Mouse (Mus musculus) intestine, embryonic 16.5 days (tissue): ENCODE measurements around the gene Myof. TPM values are rescaled to one million over a fixed set of nuclear protein-coding genes. Genes with fewer than 3 reads are reported as not detected.

Source experiments
- ATAC-seq: fragments of 200-750 bp; cut with Nextera tagmentation; 2 replicates; pipeline ENCODE4 v1.8.0; 2017; ENCODE audit warnings: moderate TSS enrichment, moderate library complexity
- H3K27ac ChIP-seq: fragments of 300-500 bp; sonication (generic); 2 replicates; pipeline ENCODE4 v1.5.1; 2014; ENCODE audit warnings: mild to moderate bottlenecking, low read length
- H3K27me3 ChIP-seq: fragments of 300-500 bp; sonication (generic); replicated peaks from 2 replicates; pipeline ENCODE4 v1.6.1; 2014; ENCODE audit warnings: low read length, control low read depth, mixed read lengths; ENCODE audit not compliant: control insufficient read depth, insufficient read depth
- H3K36me3 ChIP-seq: fragments of 300-500 bp; sonication (generic); 2 replicates; pipeline ENCODE4 v1.6.1; 2014; ENCODE audit warnings: low read length, control low read depth; ENCODE audit not compliant: control insufficient read depth, insufficient read depth
- H3K4me1 ChIP-seq: fragments of 300-500 bp; sonication (generic); 2 replicates; pipeline ENCODE4 v1.6.1; 2014; ENCODE audit warnings: low read length, control low read depth, mixed read lengths; ENCODE audit not compliant: control insufficient read depth, insufficient read depth
- H3K4me2 ChIP-seq: fragments of 300-500 bp; sonication (generic); 2 replicates; pipeline ENCODE4 v1.6.1; 2014; ENCODE audit warnings: low read depth, low read length, control low read depth
- H3K4me3 ChIP-seq: fragments of 300-500 bp; sonication (generic); 2 replicates; pipeline ENCODE4 v1.5.1; 2014; ENCODE audit warnings: mild to moderate bottlenecking, low read length
- H3K9ac ChIP-seq: fragments of 300-500 bp; sonication (generic); 2 replicates; pipeline ENCODE4 v1.6.1; 2014; ENCODE audit warnings: low read depth, low read length
- H3K9me3 ChIP-seq: fragments of 300-500 bp; sonication (generic); 2 replicates; pipeline ENCODE4 v1.6.1; 2016; ENCODE audit warnings: low read length, control low read depth; ENCODE audit not compliant: control insufficient read depth
- WGBS: fragments of 180-500 bp; shearing (Covaris S2); extraction: QIAGEN DNeasy Blood & Tissue Kit; methylation state at CpG from one replicate; pipeline ENCODE4 v1.1.7; 2014; 5-methylcytosine and 5-hydroxymethylcytosine counted together
- polyA plus RNA-seq: library from polyadenylated mRNA; unstranded; fragments of >200 nt; fragmentation: Nextera tagmentation; extraction: Ambion mirVana; gene quantifications from 2 replicates; pipeline ENCODE4 v1.2.1, GENCODE M21; 2015

Gene Myof
- polyA plus RNA-seq, 1 experiment from 2014 or later: 6.5 TPM

DNA sequence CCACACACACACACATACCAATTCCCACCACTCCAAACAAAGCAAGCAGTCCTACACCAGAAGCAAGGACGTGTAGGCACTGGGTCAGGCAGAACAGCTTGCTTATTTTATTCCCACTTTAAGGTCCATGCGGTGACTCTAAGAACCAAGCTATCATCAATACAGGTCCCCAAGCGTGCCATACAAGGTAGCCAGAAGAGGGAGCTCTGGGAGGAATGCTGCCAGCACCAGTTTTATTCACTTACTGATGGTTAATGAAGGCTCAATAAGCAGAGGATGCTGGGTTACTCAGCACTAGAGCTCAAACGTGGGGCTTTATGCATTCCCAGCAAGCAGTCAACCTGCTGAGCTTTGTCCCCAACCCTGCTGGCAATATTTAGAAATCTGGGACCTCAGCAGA, 96.7 kb downstream of the Myof start:
- Histone ChIP-seq H3K27ac (no peak overlapping the region), H3K9me3 (no peaks in the 10 kb centered on the region), H3K27me3 (no peaks in the 10 kb centered on the region), H3K4me2 (no peak overlapping the region), H3K4me1 (no peaks in the 10 kb centered on the region), H3K9ac (no peak overlapping the region), H3K36me3 (no peaks in the 10 kb centered on the region), H3K4me3 (no peak overlapping the region)
- WGBS: 21% methylated on average over 4 of the region's 4 CpGs
- ATAC-seq: no peak

- ATAC-seq: no peak
- H3K4me1 ChIP-seq: no peaks in the 10 kb centered on the region
- no peak overlapping the region for H3K4me2 ChIP-seq
- H3K9me3 ChIP-seq: no peaks in the 10 kb centered on the region
- 64% methylated on average over 8 of the region's 8 CpGs for WGBS
- no peak overlapping the region for H3K27ac ChIP-seq
- no peak overlapping the region for H3K4me3 ChIP-seq
- H3K27me3 ChIP-seq: no peaks in the 10 kb centered on the region
- H3K9ac ChIP-seq: no peak overlapping the region
- no peaks in the 10 kb centered on the region for H3K36me3 ChIP-seq
Measured at GRCm38 (mm10) chr19:37946053-37946452, 97.3 kb downstream of the Myof start.

- H3K27ac ChIP-seq: no peak overlapping the region
- no peaks in the 10 kb centered on the region for H3K9me3 ChIP-seq
- no peak overlapping the region for H3K4me2 ChIP-seq
- H3K9ac ChIP-seq: no peak overlapping the region
- 86% methylated on average over 10 of the region's 10 CpGs for WGBS
- H3K36me3 ChIP-seq: no peaks in the 10 kb centered on the region
- no peaks in the 10 kb centered on the region for H3K27me3 ChIP-seq
- no peaks in the 10 kb centered on the region for H3K4me1 ChIP-seq
- H3K4me3 ChIP-seq: no peak overlapping the region
- ATAC-seq: no peak
Measured at GRCm38 (mm10) chr19:37939203-37939602, 104.2 kb downstream of the Myof start.

GRCm38 (mm10) chr19:37937092-37937491, 106.3 kb downstream of the Myof start:
- H3K27ac ChIP-seq: no peak overlapping the region
- no peak overlapping the region for H3K9ac ChIP-seq
- no peaks in the 10 kb centered on the region for H3K4me1 ChIP-seq
- H3K9me3 ChIP-seq: no peaks in the 10 kb centered on the region
- ATAC-seq: no peak
- no peak overlapping the region for H3K4me2 ChIP-seq
- H3K4me3 ChIP-seq: no peak overlapping the region
- no peaks in the 10 kb centered on the region for H3K27me3 ChIP-seq
- H3K36me3 ChIP-seq: no peaks in the 10 kb centered on the region

- no peak for ATAC-seq
- no peak overlapping the region for H3K9ac ChIP-seq
- no peaks in the 10 kb centered on the region for H3K9me3 ChIP-seq
- H3K27ac ChIP-seq: no peak overlapping the region
- H3K27me3 ChIP-seq: no peaks in the 10 kb centered on the region
- no peaks in the 10 kb centered on the region for H3K36me3 ChIP-seq
- 86% methylated on average over 6 of the region's 6 CpGs for WGBS
- H3K4me2 ChIP-seq: no peak overlapping the region
- H3K4me1 ChIP-seq: no peaks in the 10 kb centered on the region
- H3K4me3 ChIP-seq: no peak overlapping the region
Measured at GRCm38 (mm10) chr19:37934640-37935039, 108.7 kb downstream of the Myof start.

- Histone ChIP-seq H3K4me1 (no peaks in the 10 kb centered on the region), H3K27me3 (no peaks in the 10 kb centered on the region), H3K9ac (no peak overlapping the region), H3K36me3 (no peaks in the 10 kb centered on the region), H3K4me2 (no peak overlapping the region), H3K27ac (no peak overlapping the region), H3K9me3 (no peaks in the 10 kb centered on the region), H3K4me3 (no peak overlapping the region)
- 97% methylated on average over 2 of the region's 2 CpGs for WGBS
- ATAC-seq: no peak
Measured at GRCm38 (mm10) chr19:37932198-37932597, 111.2 kb downstream of the Myof start.

GRCm38 (mm10) chr19:37927911-37928310, 115.5 kb downstream of the Myof start:
- H3K27ac ChIP-seq: no peak overlapping the region
- no peak for ATAC-seq

GRCm38 (mm10) chr19:37925323-37925722, 118.1 kb downstream of the Myof start:
- no peak for ATAC-seq
- Histone ChIP-seq H3K9me3 (no peaks in the 10 kb centered on the region), H3K4me2 (no peak overlapping the region), H3K9ac (no peak overlapping the region), H3K4me3 (no peak overlapping the region), H3K36me3 (no peaks in the 10 kb centered on the region), H3K27ac (no peak overlapping the region), H3K4me1 (no peaks in the 10 kb centered on the region), H3K27me3 (no peaks in the 10 kb centered on the region)
- WGBS: 89% methylated on average over 3 of the region's 3 CpGs

More at GRCm38 (mm10) chr19:37927911-37928310, 115.5 kb downstream of the Myof start:
- Histone ChIP-seq H3K9me3 (no peaks in the 10 kb centered on the region), H3K4me2 (no peak overlapping the region), H3K9ac (no peak overlapping the region), H3K4me1 (no peaks in the 10 kb centered on the region), H3K36me3 (no peaks in the 10 kb centered on the region), H3K27me3 (no peaks in the 10 kb centered on the region), H3K4me3 (no peak overlapping the region)
- 85% methylated on average over 7 of the region's 7 CpGs for WGBS

- H3K9ac ChIP-seq: no peak overlapping the region
- no peaks in the 10 kb centered on the region for H3K4me1 ChIP-seq
- H3K9me3 ChIP-seq: no peaks in the 10 kb centered on the region
- H3K36me3 ChIP-seq: no peaks in the 10 kb centered on the region
- WGBS: 62% methylated on average over 3 of the region's 3 CpGs
- H3K27me3 ChIP-seq: no peaks in the 10 kb centered on the region
- no peak overlapping the region for H3K27ac ChIP-seq
- no peak for ATAC-seq
- H3K4me3 ChIP-seq: no peak overlapping the region
- no peak overlapping the region for H3K4me2 ChIP-seq
Measured at GRCm38 (mm10) chr19:37924266-37924665, 119.1 kb downstream of the Myof start.

DNA sequence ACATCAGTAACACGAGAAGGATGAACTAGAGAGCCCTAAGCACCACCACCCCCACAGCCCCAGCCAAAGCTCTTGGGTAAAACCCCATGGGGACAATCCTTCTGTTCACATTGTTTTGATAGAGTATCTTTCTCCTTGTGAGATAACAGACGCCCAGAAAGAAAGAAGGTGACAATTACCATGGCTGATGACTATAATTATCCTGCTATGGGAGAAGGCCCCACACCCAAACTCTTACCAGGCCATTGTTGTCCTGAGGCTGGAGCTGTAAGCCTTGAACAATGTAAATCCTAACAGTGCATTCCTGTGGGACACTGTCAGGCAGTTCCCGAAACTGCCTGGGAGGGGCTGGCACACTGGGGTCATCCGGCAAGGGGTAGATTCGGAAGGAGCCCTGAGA, 122.3 kb downstream of the Myof start:
- ATAC-seq: no peak
- H3K9me3 ChIP-seq: no peaks in the 10 kb centered on the region
- WGBS: 65% methylated on average over 5 of the region's 5 CpGs
- no peak overlapping the region for H3K27ac ChIP-seq
- no peak overlapping the region for H3K4me3 ChIP-seq
- no peak overlapping the region for H3K4me2 ChIP-seq
- no peaks in the 10 kb centered on the region for H3K36me3 ChIP-seq
- H3K4me1 ChIP-seq: no peaks in the 10 kb centered on the region
- H3K9ac ChIP-seq: no peak overlapping the region
- H3K27me3 ChIP-seq: no peaks in the 10 kb centered on the region
